Mouse (Mus musculus) adrenal gland, adult 8-10 months (tissue): Measurements from ENCODE around the gene Smg6. TPM values are rescaled to one million over a fixed set of nuclear protein-coding genes. Genes with fewer than 3 reads are reported as not detected.

Experiments used
- DNase-seq: peaks from one replicate; pipeline ENCODE4 v3.0.0; 2022
- total RNA-seq, 4 experiments: library from RNA; stranded (reverse); gene quantifications; 2 replicates each; pipeline ENCODE4 v1.2.4; 2022

Gene Smg6
- 10 to 100 TPM; 24.7 to 41.9 (median 33.3) TPM for total RNA-seq

- peak; percentile 89 for DNase-seq
These were observed at the start of gene Smg6, which contains the start of gene Srr for GRCm38 (mm10) chr11:74925577-74926387. TSS of gene Smg6 (plus strand) at chr11:74925823. TSS of gene Srr (minus strand) at chr11:74925948.

GRCm38 (mm10) chr11:74876801-74877200 lies 48.8 kb upstream of the Smg6 start:
- no peak for DNase-seq

- DNase-seq, result no peak
These were observed 44.6 kb upstream of the Smg6 start for GRCm38 (mm10) chr11:74880999-74881398.

GRCm38 (mm10) chr11:74881979-74882378 lies 43.6 kb upstream of the Smg6 start:
- DNase-seq, result no peak

- DNase-seq, result no peak
These were observed 42.5 kb upstream of the Smg6 start for GRCm38 (mm10) chr11:74883098-74883497.

GRCm38 (mm10) chr11:74894619-74895018 lies 31.0 kb upstream of the Smg6 start:
- no peak for DNase-seq

GRCm38 (mm10) chr11:74895980-74896900 lies 29.4 kb upstream of the Smg6 start:
- peak; percentile 79 for DNase-seq

- DNase-seq, result peak; percentile 64
These were observed 28.5 kb upstream of the Smg6 start, which contains the start of gene Sgsm2 for GRCm38 (mm10) chr11:74896901-74897677. TSS of gene Sgsm2 (minus strand) at chr11:74897060.

- DNase-seq, result peak; percentile 87
These were observed 27.7 kb upstream of the Smg6 start, which contains the start of gene Tsr1 for GRCm38 (mm10) chr11:74897678-74898516. TSS of gene Tsr1 (plus strand) at chr11:74898071.

- DNase-seq, result no peak
These were observed 27.2 kb upstream of the Smg6 start for GRCm38 (mm10) chr11:74898517-74898827.

GRCm38 (mm10) chr11:74901555-74901954 lies 24.1 kb upstream of the Smg6 start:
- DNase-seq, result no peak

- DNase-seq, result no peak
These were observed 23.2 kb upstream of the Smg6 start for GRCm38 (mm10) chr11:74902416-74902815.

- no peak for DNase-seq
These were observed 17.8 kb upstream of the Smg6 start for GRCm38 (mm10) chr11:74907850-74908249.

- DNase-seq, result no peak
These were observed 16.8 kb upstream of the Smg6 start for GRCm38 (mm10) chr11:74908618-74909399.

GRCm38 (mm10) chr11:74909978-74910377 lies 15.6 kb upstream of the Smg6 start:
- no peak for DNase-seq

- no peak for DNase-seq
These were observed 13.1 kb upstream of the Smg6 start for GRCm38 (mm10) chr11:74912492-74912891.

- DNase-seq, result no peak
These were observed 6.4 kb upstream of the Smg6 start for GRCm38 (mm10) chr11:74919249-74919648.

- DNase-seq, result no peak
These were observed 1.5 kb upstream of the Smg6 start for GRCm38 (mm10) chr11:74924149-74924548.

GRCm38 (mm10) chr11:74926388-74927005 lies 874 bp downstream of the Smg6 start:
- peak; percentile 31 for DNase-seq

- no peak for DNase-seq
These were observed 1.7 kb downstream of the Smg6 start for GRCm38 (mm10) chr11:74927236-74927725.
